In genomic region chr1:176588144-176588543, GRCm38 (mm10) we compare ENCODE assay signal across 20 mouse cellular contexts.
DNase-seq lines count a peak whose midpoint lies in the region; ATAC-seq lines count a peak whose summit lies in the region.
"Had no signal": no experiment of that assay in that cellular context is flagged by ENCODE, and none has a peak within 500 bp of the region (broad histone marks: within the 10 kb centered on the region; RNA-seq: fewer than 3 reads in every experiment).

No protein-coding gene starts in this region.

- H3K36me3 ChIP-seq in kidney, embryonic 14.5 days (ENCODE audit: control insufficient read depth, insufficient read depth, low read length): no peaks in the 10 kb centered on the region
- H3K36me3 ChIP-seq in kidney, embryonic 16.5 days (ENCODE audit: insufficient read depth, low read length): no peaks in the 10 kb centered on the region
- H3K36me3 ChIP-seq: embryonic facial prominence, embryonic 13.5 days; embryonic facial prominence, embryonic 15.5 days; forebrain, embryonic 10.5 days; forebrain, embryonic 12.5 days had no signal

- no peaks in the 10 kb centered on the region for H3K4me1 ChIP-seq in kidney, embryonic 14.5 days (ENCODE audit: control insufficient read depth, insufficient read depth, low read length)
- H3K4me1 ChIP-seq in kidney, embryonic 16.5 days (ENCODE audit: insufficient read depth, low read length): no peaks in the 10 kb centered on the region
- H3K4me1 ChIP-seq: embryonic facial prominence, embryonic 13.5 days; embryonic facial prominence, embryonic 15.5 days; forebrain, embryonic 10.5 days; forebrain, embryonic 12.5 days had no signal

- no peak overlapping the region for H3K4me3 ChIP-seq in kidney, embryonic 14.5 days (ENCODE audit: low read length)
- H3K4me3 ChIP-seq in kidney, embryonic 16.5 days (ENCODE audit: low read length): no peak overlapping the region
- H3K4me3 ChIP-seq: embryonic facial prominence, embryonic 13.5 days; embryonic facial prominence, embryonic 15.5 days; erythroblast, embryonic 14.5 days; forebrain, embryonic 10.5 days; forebrain, embryonic 12.5 days had no signal

- no peak overlapping the region for H3K27ac ChIP-seq in kidney, embryonic 14.5 days (ENCODE audit: low read depth, low read length)
- no peak overlapping the region for H3K27ac ChIP-seq in kidney, embryonic 16.5 days (ENCODE audit: low read length)
- H3K27ac ChIP-seq: embryonic facial prominence, embryonic 13.5 days; embryonic facial prominence, embryonic 15.5 days; forebrain, embryonic 10.5 days; forebrain, embryonic 12.5 days had no signal

- no peaks in the 10 kb centered on the region for H3K9me3 ChIP-seq in kidney, embryonic 14.5 days (ENCODE audit: control insufficient read depth, low read length)
- H3K9me3 ChIP-seq in kidney, embryonic 16.5 days (ENCODE audit: low read length): peaks cover 2% of the 10 kb centered on the region; the same call in 1 of the 2 replicates
- H3K9me3 ChIP-seq: embryonic facial prominence, embryonic 13.5 days; embryonic facial prominence, embryonic 15.5 days had no signal

- H3K9ac ChIP-seq in kidney, embryonic 14.5 days (ENCODE audit: low read depth, low read length): no peak overlapping the region
- H3K9ac ChIP-seq in kidney, embryonic 16.5 days (replicated peaks; ENCODE audit: low read length): no peak overlapping the region
- H3K9ac ChIP-seq: embryonic facial prominence, embryonic 13.5 days; embryonic facial prominence, embryonic 15.5 days; forebrain, embryonic 12.5 days had no signal

- no peak for DNase-seq in kidney, postnatal 10 days
- no peak for DNase-seq in kidney, postnatal 14 days
- DNase-seq: adrenal gland, adult 2 months; adrenal gland, postnatal 10 days; adrenal gland, postnatal 25 days; cerebellum, adult 11 months; cerebellum, adult 18-20 months; cerebellum, adult 8-10 months; cerebellum, adult 9-11 months; cerebellum, postnatal 14 days; cerebellum, postnatal 36 days had no signal

- H3K27me3 ChIP-seq in kidney, embryonic 14.5 days (ENCODE audit: control insufficient read depth, insufficient read depth, low read length): no peaks in the 10 kb centered on the region
- no peaks in the 10 kb centered on the region for H3K27me3 ChIP-seq in kidney, embryonic 16.5 days (ENCODE audit: insufficient read depth, low read length)
- H3K27me3 ChIP-seq: embryonic facial prominence, embryonic 13.5 days; embryonic facial prominence, embryonic 15.5 days; forebrain, embryonic 12.5 days had no signal

- H3K4me2 ChIP-seq in kidney, embryonic 14.5 days (replicated peaks; ENCODE audit: low read depth, low read length): no peak overlapping the region
- no peak overlapping the region for H3K4me2 ChIP-seq in kidney, embryonic 16.5 days (replicated peaks; ENCODE audit: low read depth, low read length)
- H3K4me2 ChIP-seq: embryonic facial prominence, embryonic 13.5 days; embryonic facial prominence, embryonic 15.5 days; forebrain, embryonic 12.5 days had no signal

- WGBS in kidney, embryonic 14.5 days: 48% methylated on average over 2 of the region's 2 CpGs
- WGBS in kidney, embryonic 16.5 days: 24% methylated on average over 2 of the region's 2 CpGs

- ATAC-seq in kidney, embryonic 14.5 days (ENCODE audit: low FRiP score, low TSS enrichment): peak; percentile 43; the same call in 1 of the 2 replicates
- ATAC-seq in kidney, embryonic 16.5 days (ENCODE audit: low FRiP score, low TSS enrichment): peak; percentile 71; the same call in 1 of the 2 replicates
- ATAC-seq: forebrain, embryonic 14.5 days; forebrain, embryonic 16.5 days had no signal
